Mouse (Mus musculus): Measurements from ENCODE around the gene Clgn.
A peak's percentile ranks its signal among the peaks of the same experiment; 100 is the strongest.
"Not testable (repeated sequence)": the region's sequence is repeated elsewhere in the genome, so short reads cannot be mapped to it uniquely, and the experiment has no call there.

The Clgn gene

GRCm38 (mm10) chr8:83425202-83425601 lies 35.5 kb downstream of the Clgn start:
- no peak for DNase-seq

- DNase-seq: no peak
Measured at GRCm38 (mm10) chr8:83426104-83426759, 36.6 kb downstream of the Clgn start.

- no peak for DNase-seq
Measured at GRCm38 (mm10) chr8:83426949-83427348, 37.3 kb downstream of the Clgn start.

- DNase-seq: not testable (repeated sequence)
Measured at GRCm38 (mm10) chr8:83428621-83429020, 39.0 kb downstream of the Clgn start.

GRCm38 (mm10) chr8:83429071-83429524 lies 39.4 kb downstream of the Clgn start:
- peak; percentile 42 for DNase-seq

- DNase-seq: no peak
Measured at GRCm38 (mm10) chr8:83437077-83437476, 47.4 kb downstream of the Clgn start.

GRCm38 (mm10) chr8:83441656-83442242 lies 52.1 kb downstream of the Clgn start:
- DNase-seq: no peak

- peak; percentile 98 for DNase-seq
Measured at GRCm38 (mm10) chr8:83442243-83443051, 52.8 kb downstream of the Clgn start.

GRCm38 (mm10) chr8:83443052-83443400 lies 53.4 kb downstream of the Clgn start:
- no peak for DNase-seq

- DNase-seq: peak; percentile 30
Measured at GRCm38 (mm10) chr8:83449960-83450359, 60.3 kb downstream of the Clgn start.

- DNase-seq: peak; percentile 16
Measured at GRCm38 (mm10) chr8:83451056-83451455, 61.4 kb downstream of the Clgn start.

- DNase-seq: no peak
Measured at GRCm38 (mm10) chr8:83457121-83457520, 67.5 kb downstream of the Clgn start.

- DNase-seq: no peak
Measured at GRCm38 (mm10) chr8:83458222-83458621, 68.6 kb downstream of the Clgn start, which contains the start of gene Scoc. Scoc (minus strand) TSS chr8:83458391.

GRCm38 (mm10) chr8:83459606-83460005 lies 69.9 kb downstream of the Clgn start:
- DNase-seq: no peak
